Mouse (Mus musculus): ENCODE measurements around the gene Gm21887. TPM values are rescaled to one million over a fixed set of nuclear protein-coding genes. Genes with fewer than 3 reads are reported as not detected.
"Not testable (repeated sequence)": the region's sequence is repeated elsewhere in the genome, so short reads cannot be mapped to it uniquely, and the experiment has no call there.

The Gm21887 gene
- total RNA-seq, 2 experiments from 2014 or later = 18.0 to 35.3 TPM

DNA sequence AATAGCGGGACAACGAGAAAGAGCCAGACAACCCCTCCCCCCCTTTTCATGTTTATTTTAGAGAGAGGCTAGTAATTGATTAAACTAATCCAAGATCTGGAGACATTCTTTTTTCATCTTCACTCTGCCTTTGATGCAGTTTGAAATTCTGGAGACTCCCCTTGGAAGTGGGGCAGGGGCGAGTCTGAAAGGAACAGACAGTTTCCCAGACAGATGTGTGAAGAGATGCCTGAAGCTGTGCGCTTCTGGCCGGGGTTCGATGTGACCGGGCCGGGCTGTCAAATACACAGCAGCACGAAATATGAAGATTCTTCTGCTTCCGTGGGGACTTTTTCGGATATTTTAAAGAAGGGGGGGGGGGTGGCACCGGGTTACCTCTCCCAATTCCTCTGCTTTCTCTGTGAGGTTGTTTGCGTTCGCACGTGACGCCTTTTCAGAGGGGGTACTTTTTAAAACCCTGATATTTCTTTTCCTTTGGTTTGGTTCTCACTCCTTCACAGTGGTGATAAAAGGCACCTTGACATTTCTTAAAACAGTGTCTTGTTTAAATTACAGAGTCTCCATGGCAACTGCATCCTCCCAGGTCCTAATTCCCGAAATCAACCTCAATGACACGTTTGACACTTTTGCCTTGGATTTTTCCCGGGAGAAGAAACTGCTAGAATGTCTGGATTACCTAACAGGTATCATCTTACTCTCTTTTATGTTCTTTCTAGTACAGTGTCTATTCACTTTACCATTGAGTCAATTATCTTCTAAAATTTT lies 25.9 kb upstream of the Gm21887 start:
- not testable (repeated sequence) for DNase-seq (ENCODE audit: low spot score)

GRCm38 (mm10) chrX:169984331-169984730 lies 25.1 kb upstream of the Gm21887 start:
- DNase-seq (ENCODE audit: low spot score) = not testable (repeated sequence)

- not testable (repeated sequence) for DNase-seq (ENCODE audit: low spot score)
Measured at GRCm38 (mm10) chrX:169984853-169985252, 24.6 kb upstream of the Gm21887 start.

DNA sequence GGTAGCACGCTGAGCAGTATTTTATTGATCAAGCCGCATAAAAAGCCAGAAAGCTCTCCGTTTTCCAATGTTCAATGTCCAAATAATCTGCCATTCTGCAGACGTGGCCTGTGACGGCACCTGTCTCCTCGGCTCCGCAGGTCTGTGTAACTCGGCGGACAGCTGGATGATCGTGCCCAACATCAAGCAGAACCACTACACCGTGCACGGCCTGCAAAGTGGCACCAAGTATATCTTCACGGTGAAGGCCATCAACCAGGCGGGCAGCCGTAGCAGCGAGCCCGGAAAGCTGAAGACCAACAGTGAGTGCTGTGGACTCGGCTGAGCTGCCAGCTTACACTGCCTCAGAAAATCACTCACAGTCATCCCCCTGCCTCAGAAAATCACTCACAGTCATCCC lies 23.7 kb upstream of the Gm21887 start:
- DNase-seq (ENCODE audit: low spot score) = not testable (repeated sequence)

DNA sequence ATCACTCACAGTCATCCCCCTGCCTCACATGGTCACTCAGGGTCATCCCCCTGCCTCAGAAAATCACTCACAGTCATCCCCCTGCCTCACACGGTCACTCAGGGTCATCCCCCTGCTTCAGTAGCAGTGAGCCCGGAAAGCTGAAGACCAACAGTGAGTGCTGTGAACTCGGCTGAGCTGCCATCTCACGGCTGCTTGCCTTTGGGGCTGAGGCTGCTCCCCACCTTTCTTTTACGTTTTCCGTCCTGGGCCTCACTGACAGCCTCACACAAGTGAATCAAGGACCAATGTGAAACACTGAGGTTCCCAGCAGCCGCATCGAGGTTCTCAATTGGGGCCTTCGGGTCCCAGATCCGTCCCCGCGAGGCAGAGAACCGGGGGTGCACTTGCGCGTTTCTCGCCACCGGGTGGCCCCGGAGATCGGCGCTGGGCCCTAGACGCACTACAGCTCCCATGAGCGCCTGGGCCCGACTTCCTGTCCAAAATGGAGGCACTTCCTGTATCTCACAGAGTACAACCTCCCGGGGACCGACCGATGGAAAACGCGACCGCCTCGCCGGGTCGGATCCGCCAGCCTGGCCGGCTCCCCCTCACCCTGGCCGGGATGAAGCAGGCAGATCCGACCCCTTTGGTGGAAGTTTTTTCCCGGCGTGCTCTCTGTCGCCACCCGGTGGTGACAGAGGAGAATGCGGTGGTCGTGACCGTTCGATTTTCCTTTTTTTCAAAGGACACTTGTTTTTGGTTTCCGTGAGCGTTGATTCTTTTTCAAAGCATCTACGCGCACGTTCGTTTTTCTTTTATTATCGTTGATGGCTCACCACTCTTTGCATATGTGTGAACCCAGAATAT lies 22.7 kb upstream of the Gm21887 start:
- DNase-seq (ENCODE audit: low spot score) = peak; percentile 67

DNA sequence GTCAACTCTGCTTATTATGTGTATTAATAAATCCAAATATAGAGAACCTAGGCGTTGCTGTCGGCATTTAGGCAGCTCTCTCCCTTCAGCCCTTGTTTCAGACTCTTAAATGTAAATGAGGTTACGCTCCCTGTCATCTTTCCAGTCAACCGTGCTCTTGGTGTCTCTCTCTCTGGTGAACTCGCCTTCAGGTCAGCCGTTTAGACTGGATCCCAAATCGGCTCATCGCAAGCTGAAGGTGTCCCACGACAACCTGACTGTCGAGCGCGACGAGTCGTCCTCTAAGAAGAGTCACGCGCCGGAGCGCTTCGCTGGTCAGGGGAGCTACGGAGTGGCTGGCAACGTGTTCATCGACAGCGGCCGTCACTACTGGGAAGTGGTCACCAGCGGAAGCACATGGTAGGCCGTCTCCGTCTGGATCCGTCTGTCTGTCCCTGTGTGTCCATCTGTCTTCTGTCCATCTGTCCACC lies 22.1 kb upstream of the Gm21887 start:
- DNase-seq (ENCODE audit: low spot score) = not testable (repeated sequence)

DNA sequence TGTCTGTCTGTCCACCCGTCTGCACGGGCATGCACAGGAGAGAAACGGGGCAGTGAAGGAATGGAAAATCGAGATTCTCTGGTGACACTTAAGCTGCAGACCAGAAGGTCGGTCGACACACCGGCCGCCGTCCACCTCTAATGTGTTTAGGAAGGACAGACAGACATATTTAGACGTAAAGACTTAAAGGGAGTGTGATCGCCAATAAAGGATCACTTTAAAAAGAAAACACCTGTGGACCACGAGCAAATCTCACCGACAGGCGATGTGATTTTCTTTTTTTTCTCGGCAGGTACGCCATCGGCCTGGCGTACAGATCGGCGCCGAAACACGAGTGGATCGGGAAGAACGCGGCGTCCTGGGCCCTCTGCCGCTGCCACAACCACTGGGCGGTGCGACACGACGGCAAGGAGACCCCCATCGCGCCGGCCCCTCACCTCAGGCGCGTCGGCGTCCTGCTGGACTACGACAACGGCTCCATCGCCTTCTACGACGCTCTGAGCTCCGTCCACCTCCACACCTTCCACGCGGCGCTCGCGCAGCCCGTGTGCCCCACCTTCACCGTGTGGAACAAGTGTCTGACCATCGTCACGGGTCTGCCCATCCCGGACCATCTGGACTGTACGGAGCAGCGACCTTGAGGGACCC lies 20.8 kb upstream of the Gm21887 start:
- DNase-seq (ENCODE audit: low spot score) = not testable (repeated sequence)

GRCm38 (mm10) chrX:169989219-169989595 lies 20.3 kb upstream of the Gm21887 start:
- DNase-seq (ENCODE audit: low spot score) = not testable (repeated sequence)

GRCm38 (mm10) chrX:169989691-169990631 lies 19.5 kb upstream of the Gm21887 start:
- peak; percentile 50 for DNase-seq (ENCODE audit: low spot score)

DNA sequence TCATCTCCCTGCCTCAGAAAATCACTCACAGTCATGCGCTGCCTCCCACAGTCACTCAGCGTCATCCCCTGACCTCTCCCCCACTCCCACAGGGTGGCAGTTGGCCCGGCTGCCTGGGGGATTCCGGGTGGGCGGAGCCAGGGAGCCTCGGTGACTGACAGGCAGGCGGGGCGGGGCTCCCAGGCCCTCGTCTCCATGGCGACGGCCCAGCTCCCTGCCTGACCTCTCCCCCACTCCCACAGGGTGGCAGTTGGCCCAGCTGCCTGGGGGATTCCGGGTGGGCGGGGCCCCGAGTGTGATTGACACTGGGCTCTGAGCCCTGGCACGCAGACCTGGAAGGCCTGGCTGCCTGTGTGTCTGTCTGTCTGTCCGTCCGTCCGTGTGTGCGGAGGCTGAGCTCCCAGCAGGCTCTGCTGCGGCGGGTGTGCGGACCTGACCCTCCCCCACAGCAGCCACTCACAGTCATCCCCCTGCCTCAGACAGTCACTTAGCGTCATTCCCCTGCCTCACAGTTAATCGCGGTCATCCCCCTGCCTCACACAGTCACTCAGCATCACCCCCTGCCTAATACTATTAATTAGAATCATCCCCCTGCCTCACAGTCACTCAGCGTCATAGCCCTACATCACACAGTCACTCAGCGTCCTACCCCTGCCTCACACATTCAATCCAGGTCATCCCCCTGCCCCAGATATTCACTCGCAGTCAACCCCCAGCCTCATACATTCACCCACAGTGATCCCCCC lies 18.2 kb upstream of the Gm21887 start:
- peak; percentile 93 for DNase-seq (ENCODE audit: low spot score)

- DNase-seq (ENCODE audit: low spot score) = not testable (repeated sequence)
Measured at GRCm38 (mm10) chrX:169992086-169992930, 17.2 kb upstream of the Gm21887 start.

DNA sequence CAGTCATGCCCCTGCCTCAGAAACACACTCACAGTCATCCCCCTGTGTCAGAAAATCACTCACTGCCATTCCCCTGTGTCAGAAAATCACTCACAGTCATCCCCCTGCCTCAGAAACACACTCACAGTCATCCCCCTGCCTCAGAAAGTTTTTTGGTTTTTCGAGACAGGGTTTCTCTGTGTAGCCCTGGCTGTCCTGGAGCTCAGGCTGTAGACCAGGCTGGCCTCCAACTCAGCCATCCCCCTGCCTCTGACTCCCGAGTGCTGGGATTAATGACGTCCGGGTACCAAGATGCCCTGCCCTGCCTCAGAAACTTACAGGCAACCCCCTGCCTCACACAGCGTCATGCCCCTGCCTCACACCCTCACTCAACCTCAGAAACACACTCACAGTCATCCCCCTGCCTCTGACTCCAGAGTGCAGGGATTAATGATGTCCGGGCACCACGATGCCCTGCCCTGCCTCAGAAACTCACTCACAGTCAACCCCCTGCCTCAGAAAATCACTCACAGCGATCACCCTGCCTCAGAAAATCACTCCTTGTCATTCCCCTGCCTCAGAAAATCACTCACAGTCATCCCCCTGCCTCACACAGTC lies 16.4 kb upstream of the Gm21887 start:
- not testable (repeated sequence) for DNase-seq (ENCODE audit: low spot score)

GRCm38 (mm10) chrX:169994011-169994865 lies 15.2 kb upstream of the Gm21887 start:
- DNase-seq (ENCODE audit: low spot score) = not testable (repeated sequence)

DNA sequence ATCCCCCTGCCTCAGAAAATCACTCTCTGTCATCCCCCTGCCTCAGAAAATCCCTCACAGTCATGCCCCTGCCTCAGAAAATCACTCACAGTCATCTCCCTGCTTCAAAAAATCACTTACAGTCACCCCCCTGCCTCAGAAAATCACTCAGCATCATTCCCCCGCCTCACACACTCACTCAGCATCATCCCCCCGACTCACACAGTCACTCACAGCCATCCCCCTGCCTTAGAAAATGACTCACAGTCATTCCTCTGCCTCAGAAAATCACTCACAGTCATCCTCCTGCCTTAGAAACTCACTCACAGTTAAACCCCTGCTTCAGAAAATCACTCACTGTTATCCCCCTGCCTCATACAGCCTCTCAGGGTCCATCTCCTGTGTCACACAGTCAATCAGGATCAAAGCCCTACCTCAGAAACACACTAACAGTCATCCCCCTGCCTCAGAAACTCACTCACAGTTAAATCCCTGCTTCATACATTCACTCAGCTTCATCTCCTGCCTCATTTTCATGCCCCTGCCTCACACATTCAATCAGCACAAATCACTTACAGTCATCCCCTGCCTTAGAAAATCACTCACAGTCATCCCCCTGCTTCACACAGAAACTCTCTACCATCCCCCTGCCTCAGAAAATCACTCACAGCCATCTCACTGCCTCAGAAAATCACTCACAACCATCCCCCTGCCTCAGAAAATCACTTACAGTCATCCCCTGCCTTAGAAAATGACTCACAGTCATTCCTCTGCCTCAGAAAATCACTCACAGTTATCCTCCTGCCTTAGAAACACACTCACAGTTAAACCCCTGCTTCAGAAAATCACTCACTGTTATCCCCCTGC lies 14.4 kb upstream of the Gm21887 start:
- DNase-seq (ENCODE audit: low spot score) = not testable (repeated sequence)

- not testable (repeated sequence) for DNase-seq (ENCODE audit: low spot score)
Measured at GRCm38 (mm10) chrX:169995909-169996521, 13.4 kb upstream of the Gm21887 start.

DNA sequence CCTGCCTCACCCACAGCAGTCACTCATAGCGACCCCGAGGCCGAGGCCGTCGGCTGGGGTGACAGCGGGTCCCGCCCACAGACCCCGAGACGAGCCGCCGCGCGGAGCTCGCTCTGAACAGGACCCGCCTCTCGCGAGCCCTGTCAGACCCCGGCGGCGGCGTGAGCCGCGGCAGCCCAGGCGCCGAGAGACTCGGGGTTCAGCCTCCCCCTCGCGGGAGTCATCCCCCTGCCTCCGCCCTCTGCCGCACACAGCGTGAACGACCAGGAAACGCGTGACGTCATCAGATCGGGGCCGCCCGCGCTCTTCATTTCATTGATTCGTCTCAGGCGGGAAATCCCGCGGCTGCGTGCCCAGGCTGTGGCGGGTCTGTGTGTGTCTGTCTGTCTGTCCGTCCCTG lies 12.5 kb upstream of the Gm21887 start:
- not testable (repeated sequence) for DNase-seq (ENCODE audit: low spot score)

Measured in gastrocnemius, adult 18-20 months (tissue).